Mouse (Mus musculus) small intestine, adult 2 months (tissue): ENCODE measurements around the gene Tbc1d17. TPM values are rescaled to one million over a fixed set of nuclear protein-coding genes. Genes with fewer than 3 reads are reported as not detected.
A peak's percentile ranks its signal among the peaks of the same experiment; 100 is the strongest.

ENCODE experiments used
- H3K27ac ChIP-seq: fragments of 200-500 bp; 2 replicates; pipeline ENCODE4 v1.5.1; 2012; ENCODE audit warnings: low read depth, low read length, control low read depth, inconsistent platforms; ENCODE audit not compliant: insufficient read depth
- H3K27me3 ChIP-seq: fragments of 200-500 bp; 2 replicates; pipeline ENCODE4 v1.6.1; 2012; ENCODE audit warnings: mild to moderate bottlenecking, moderate library complexity, low read length, inconsistent platforms; ENCODE audit not compliant: control insufficient read depth, insufficient read depth
- H3K36me3 ChIP-seq: fragments of 200-500 bp; 2 replicates; pipeline ENCODE4 v1.6.1; 2012; ENCODE audit warnings: mild to moderate bottlenecking, low read length, control low read depth, inconsistent platforms; ENCODE audit not compliant: control insufficient read depth, insufficient read depth
- H3K4me1 ChIP-seq: fragments of 200-500 bp; 2 replicates; pipeline ENCODE4 v1.6.1; 2012; ENCODE audit warnings: low read length, inconsistent platforms, mixed read lengths; ENCODE audit not compliant: control insufficient read depth, insufficient read depth, insufficient read length
- H3K4me3 ChIP-seq: fragments of 200-500 bp; 2 replicates; pipeline ENCODE4 v1.5.1; 2012; ENCODE audit warnings: low read depth, mild to moderate bottlenecking, control low read depth, inconsistent platforms, low read length, moderate library complexity
- CTCF ChIP-seq: fragments of 200-500 bp; IDR thresholded peaks from 2 replicates; pipeline ENCODE4 v1.5.1; 2012; ENCODE audit warnings: low read depth, mild to moderate bottlenecking, control low read depth, inconsistent platforms, low read length, moderate library complexity, mixed read lengths; ENCODE audit not compliant: insufficient replicate concordance, insufficient read length; ENCODE audit errors: extremely low read depth
- POLR2A ChIP-seq: fragments of 200-500 bp; IDR thresholded peaks from 2 replicates; pipeline ENCODE4 v1.6.1; 2012; ENCODE audit warnings: low read depth, mild to moderate bottlenecking, control low read depth, inconsistent platforms, low read length, moderate library complexity
- WGBS: fragments of 180-500 bp; shearing (Covaris S2); methylation state at CpG from one replicate; pipeline ENCODE4 v1.1.7; 2018; 5-methylcytosine and 5-hydroxymethylcytosine counted together
- polyA plus RNA-seq: library from polyadenylated mRNA; depleted of rRNA; stranded (reverse); fragments of >200 nt; gene quantifications from 2 replicates; pipeline ENCODE4 v1.2.3, GENCODE M21; 2012

Tbc1d17 gene
- polyA plus RNA-seq, 1 experiment, result 63.2 TPM

DNA sequence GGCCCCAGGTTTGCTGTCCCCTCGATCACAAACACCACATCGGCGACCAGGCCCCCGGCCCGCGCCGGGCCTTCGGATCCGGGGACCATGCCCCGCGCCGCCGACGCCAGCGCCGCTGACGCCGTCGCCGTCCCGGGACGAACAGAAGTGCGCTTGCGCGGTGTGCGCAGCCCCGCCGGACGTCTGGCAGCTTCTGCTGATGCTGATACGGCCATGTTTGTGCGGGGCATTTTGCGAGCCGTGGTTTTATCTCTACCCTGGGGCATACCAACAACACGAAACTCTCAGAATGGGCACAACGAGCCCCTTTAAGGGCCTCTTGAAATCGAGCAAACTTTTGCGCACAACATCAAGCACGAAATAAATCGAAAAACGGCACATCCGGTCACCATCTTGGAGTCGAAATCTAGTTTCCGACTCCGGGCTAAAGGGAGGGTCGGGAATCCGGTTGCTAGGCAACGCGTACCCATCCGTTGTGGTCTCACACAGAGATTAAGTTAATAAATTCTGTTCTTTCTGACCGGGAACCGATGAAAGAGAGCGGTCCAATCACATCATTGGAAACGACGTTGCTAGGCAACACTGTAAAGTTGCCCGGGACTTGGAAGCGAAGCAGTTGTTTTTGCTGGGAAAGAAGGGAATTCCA lies 43.5 kb upstream of the Tbc1d17 start, which contains the start of gene Med25:
Gene Med25 (minus strand): TSS at position 437 of the 646 bp plus-strand sequence.
- TF ChIP-seq CTCF (no peak), POLR2A (peak; percentile 74)
- Histone ChIP-seq H3K4me3 (peak within 1 kb of the TSS; percentile 89), H3K27me3 (no peaks in the 10 kb centered on the region), H3K27ac (peak within 1 kb of the TSS; percentile 89), H3K36me3 (peaks cover 9% of the 10 kb centered on the region), H3K4me1 (peaks cover 19% of the 10 kb centered on the region)
- under 1% methylated on average over 56 of the region's 56 CpGs for WGBS

- Histone ChIP-seq H3K4me1 (peaks cover 17% of the 10 kb centered on the region), H3K27ac (peak overlapping the region; percentile 33), H3K36me3 (peaks cover 9% of the 10 kb centered on the region), H3K27me3 (no peaks in the 10 kb centered on the region), H3K4me3 (peak overlapping the region; percentile 89)
- 12% methylated on average over 6 of the region's 6 CpGs for WGBS
- TF ChIP-seq CTCF (no peak), POLR2A (no peak)
Measured at GRCm38 (mm10) chr7:44891611-44892010, 42.7 kb upstream of the Tbc1d17 start.

- peaks cover 11% of the 10 kb centered on the region for H3K36me3 ChIP-seq
- H3K27me3 ChIP-seq, result no peaks in the 10 kb centered on the region
- peak overlapping the region; percentile 89; the same call in 1 of the 2 replicates for H3K4me3 ChIP-seq
- 22% methylated on average over 4 of the region's 4 CpGs for WGBS
- TF ChIP-seq CTCF (no peak), POLR2A (no peak)
- no peak overlapping the region; the same call in 1 of the 2 replicates for H3K27ac ChIP-seq
- H3K4me1 ChIP-seq, result peaks cover 15% of the 10 kb centered on the region
Measured at GRCm38 (mm10) chr7:44890737-44891136, 41.9 kb upstream of the Tbc1d17 start.

- Histone ChIP-seq H3K4me1 (peaks cover 12% of the 10 kb centered on the region), H3K4me3 (peak overlapping the region; percentile 17; the same call in 1 of the 2 replicates), H3K36me3 (peaks cover 15% of the 10 kb centered on the region), H3K27ac (no peak overlapping the region), H3K27me3 (no peaks in the 10 kb centered on the region)
- TF ChIP-seq CTCF (no peak), POLR2A (no peak)
- WGBS, result 36% methylated on average over 7 of the region's 7 CpGs
Measured at GRCm38 (mm10) chr7:44890180-44890579, 41.3 kb upstream of the Tbc1d17 start.

DNA sequence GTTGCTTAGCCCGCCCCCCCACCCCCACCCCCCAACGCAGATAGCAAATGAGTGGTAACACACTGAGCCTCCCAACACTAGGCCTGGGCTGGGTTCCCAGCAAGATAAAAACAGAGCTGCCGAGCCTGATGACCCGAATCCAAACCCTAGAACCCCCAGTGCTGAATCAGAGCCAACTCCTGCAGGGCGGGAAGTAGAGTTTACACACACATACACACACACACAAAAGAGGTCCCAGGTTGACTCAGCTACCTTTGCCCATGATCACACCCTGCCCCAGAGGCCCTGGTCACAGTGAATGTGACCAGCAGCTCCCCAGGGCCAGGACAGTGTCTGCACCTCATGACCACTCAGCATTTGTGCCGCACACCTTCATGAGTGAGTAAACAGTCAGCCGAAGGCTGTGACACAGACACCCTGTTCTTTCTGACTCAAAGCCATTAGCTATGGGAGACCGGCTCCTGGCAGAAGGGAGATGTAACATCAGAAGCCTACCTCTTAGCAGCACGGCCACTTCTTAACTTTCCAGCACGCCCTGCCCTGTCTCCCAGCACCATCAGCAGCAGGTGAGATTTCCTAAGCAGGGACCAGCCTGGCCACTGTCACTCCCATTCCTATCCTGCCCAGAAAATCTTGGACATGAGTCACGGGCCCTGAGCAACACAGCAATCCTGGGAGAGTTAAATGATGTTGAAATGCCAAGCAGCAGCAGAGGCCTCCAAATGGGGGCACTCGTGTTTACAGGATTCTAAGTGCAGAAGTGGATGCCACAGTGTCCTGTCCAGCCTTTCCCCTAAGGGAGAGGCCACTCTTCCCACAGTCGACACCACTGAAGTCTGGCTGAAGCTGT lies 39.6 kb upstream of the Tbc1d17 start:
- Histone ChIP-seq H3K27me3 (no peaks in the 10 kb centered on the region), H3K4me3 (no peak overlapping the region), H3K27ac (no peak overlapping the region), H3K4me1 (peaks cover 11% of the 10 kb centered on the region), H3K36me3 (peaks cover 27% of the 10 kb centered on the region)
- TF ChIP-seq CTCF, result no peak
- no peak for TF ChIP-seq POLR2A
- WGBS, result 83% methylated on average over 13 of the region's 13 CpGs

DNA sequence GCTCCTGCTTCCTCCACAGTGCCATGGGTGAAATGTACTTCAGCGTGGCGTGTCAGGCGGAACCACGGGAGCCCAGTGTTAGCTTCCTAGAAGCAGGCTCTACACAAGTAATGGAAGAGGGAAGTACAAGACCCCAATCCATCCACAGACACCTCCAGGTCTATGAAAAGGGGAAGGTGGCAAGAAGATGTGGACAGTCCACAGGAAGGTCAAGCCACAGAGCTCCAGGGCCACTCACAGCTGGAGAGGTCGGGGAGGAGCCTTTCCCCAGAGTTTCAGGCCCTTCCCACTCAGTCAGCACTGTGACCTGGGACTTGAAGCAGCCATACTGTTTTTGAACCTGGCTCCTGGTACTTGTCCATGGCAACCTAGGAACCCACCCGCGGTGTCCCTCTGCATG lies 38.1 kb upstream of the Tbc1d17 start:
- TF ChIP-seq CTCF (no peak), POLR2A (no peak)
- Histone ChIP-seq H3K36me3 (peaks cover 40% of the 10 kb centered on the region), H3K27ac (no peak overlapping the region), H3K27me3 (no peaks in the 10 kb centered on the region), H3K4me3 (no peak overlapping the region), H3K4me1 (peaks cover 11% of the 10 kb centered on the region)
- 85% methylated on average over 7 of the region's 7 CpGs for WGBS

GRCm38 (mm10) chr7:44884637-44885036 lies 35.8 kb upstream of the Tbc1d17 start:
- no peak overlapping the region for H3K4me3 ChIP-seq
- WGBS, result 92% methylated on average over 5 of the region's 5 CpGs
- no peak overlapping the region for H3K27ac ChIP-seq
- TF ChIP-seq CTCF, result no peak
- H3K27me3 ChIP-seq, result no peaks in the 10 kb centered on the region
- peaks cover 62% of the 10 kb centered on the region for H3K36me3 ChIP-seq
- no peaks in the 10 kb centered on the region for H3K4me1 ChIP-seq
